Mouse (Mus musculus) adrenal gland, postnatal 14 days (tissue): ENCODE results near the gene Flot1. TPM values are rescaled to one million over a fixed set of nuclear protein-coding genes. Genes with fewer than 3 reads are reported as not detected.

Source experiments
- DNase-seq: peaks from one replicate; pipeline ENCODE4 v3.0.0; 2021; ENCODE audit warnings: mixed read lengths
- total RNA-seq: library from RNA; stranded (reverse); gene quantifications from 2 replicates; pipeline ENCODE4 v1.2.3, GENCODE M21; 2021

Gene Flot1
- total RNA-seq, 1 experiment from 2014 or later = 52.4 TPM

DNA sequence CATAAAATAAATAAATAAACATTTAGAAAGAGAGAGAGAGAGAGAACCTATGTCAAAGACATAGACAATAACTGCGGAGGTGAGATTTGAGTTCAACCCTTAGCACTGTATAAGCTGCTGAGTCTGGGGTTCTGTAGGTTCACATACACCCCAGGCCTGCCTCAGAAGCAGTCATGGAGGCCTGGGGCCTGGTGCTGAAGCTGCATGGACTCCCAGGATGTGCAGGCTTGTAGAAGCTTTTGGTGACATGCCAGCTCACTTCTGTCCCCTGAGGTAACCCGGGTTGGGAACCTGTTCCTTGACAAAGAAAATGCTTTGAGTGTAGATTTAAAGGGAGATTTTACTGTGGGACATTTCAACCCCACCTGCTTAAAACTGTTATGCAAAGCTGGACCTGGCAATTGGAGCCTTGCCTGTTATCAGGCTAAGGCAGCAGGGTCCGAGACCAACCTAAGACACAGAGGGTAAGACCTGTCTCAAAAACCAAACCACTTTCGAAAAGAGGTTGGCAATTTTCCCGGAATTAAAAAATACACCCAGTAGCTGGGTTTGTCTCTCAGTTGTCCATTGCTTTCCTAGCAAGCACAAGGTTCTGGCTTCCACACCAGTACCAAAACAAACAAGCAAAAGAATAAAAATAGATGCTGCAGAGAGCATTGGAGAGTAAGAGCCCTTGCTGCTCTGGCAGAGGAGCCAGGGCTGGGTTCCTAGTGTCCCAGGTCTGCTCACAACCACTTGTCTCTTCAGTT, 12.0 kb upstream of the Flot1 start:
- no peak for DNase-seq

GRCm38 (mm10) chr17:35812307-35812706, 10.7 kb upstream of the Flot1 start:
- no peak for DNase-seq

- DNase-seq = no peak
Observed at GRCm38 (mm10) chr17:35812736-35813135, 10.3 kb upstream of the Flot1 start.

- peak; percentile 94 for DNase-seq
Observed at GRCm38 (mm10) chr17:35813245-35813647, 9.8 kb upstream of the Flot1 start.

GRCm38 (mm10) chr17:35813653-35814052, 9.4 kb upstream of the Flot1 start:
- no peak for DNase-seq

DNA sequence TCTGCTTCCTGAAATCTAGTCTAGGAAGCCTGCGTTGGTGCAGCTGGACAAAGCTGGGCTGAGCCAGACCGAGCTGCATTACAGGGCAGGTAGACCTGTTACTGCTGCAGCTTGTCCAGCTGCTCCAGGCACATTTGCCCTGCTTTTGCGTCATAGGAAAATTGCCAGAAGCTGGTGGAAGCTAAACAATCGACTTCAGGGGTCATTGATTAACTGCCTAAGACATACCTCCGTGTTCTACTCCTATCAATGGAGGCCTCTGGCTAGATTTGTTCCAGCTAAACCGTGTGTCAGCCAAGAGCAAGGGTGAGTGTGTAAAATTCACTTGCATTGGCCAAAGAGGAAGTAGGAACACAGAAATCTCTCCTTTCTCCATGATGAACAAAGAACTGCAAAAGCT, 8.4 kb upstream of the Flot1 start:
- DNase-seq = no peak

GRCm38 (mm10) chr17:35815836-35816235, 7.2 kb upstream of the Flot1 start:
- DNase-seq = no peak

GRCm38 (mm10) chr17:35816686-35817085, 6.3 kb upstream of the Flot1 start:
- no peak for DNase-seq

DNA sequence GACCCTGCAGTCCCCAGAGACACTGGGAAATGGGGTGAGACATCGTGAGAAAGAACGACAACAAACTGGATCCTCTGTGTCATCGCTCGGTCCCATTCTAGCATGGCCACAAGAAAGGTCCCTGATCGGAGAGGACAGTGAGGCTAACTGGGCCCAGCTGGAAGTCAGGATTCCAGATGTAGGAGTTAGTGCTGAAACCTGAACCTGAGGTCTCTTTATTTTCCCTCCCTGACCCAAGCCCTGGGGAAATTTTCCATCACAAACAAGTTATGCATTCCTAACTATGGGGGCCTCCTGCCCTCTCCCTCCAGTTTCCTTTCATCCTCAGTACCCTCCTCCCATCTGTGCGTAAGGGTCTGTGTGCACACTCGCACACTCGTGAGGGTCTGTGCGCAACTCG, 5.8 kb upstream of the Flot1 start:
- no peak for DNase-seq

DNA sequence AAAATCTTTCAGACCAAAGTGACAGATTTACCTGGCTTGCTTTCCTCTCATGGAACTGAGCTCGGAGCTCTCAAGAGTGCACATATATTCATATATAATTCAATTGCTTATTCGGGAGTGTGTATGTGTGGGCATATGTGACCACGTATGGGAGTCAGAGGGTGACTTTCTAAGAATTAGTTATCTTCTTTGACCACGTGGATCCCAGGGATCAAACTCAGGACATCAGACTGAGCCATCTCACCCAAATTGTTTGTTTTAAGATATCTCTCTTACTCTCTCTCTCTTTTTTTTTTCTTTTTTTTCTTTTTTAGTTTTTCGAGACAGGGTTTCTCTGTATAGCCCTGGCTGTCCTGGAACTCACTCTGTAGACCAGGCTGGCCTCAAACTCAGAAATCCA, 2.9 kb upstream of the Flot1 start:
- no peak for DNase-seq

GRCm38 (mm10) chr17:35821439-35822430, 1.3 kb upstream of the Flot1 start, which contains the start of gene Ier3:
Ier3 (plus strand) TSS chr17:35821684.
- DNase-seq = peak; percentile 91

DNA sequence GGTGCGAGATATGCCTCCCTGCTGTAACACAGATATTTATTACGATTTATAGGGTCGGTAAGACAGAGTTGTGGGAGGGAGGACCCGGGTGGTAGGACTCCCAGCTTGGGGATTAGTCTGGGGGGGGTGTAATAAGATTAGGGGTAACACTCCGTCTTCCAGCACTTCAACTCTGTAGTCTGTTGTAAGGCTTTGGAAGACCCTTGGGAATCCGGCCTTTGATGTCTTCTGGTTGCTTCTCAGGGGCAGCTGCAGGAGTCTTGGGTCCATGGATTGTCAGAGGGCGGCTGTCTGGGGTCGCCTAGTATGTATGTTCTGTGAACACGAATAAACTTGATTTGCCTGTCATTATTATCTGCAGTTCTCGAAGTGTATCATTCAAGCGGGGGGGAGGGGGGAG, 466 bp upstream of the Flot1 start:
- DNase-seq = no peak

GRCm38 (mm10) chr17:35824402-35824801, 1.4 kb downstream of the Flot1 start:
- DNase-seq = no peak

GRCm38 (mm10) chr17:35825109-35825850, 2.2 kb downstream of the Flot1 start:
- DNase-seq = no peak

- DNase-seq = peak; percentile 93
Observed at GRCm38 (mm10) chr17:35829737-35830136, 6.7 kb downstream of the Flot1 start.

DNA sequence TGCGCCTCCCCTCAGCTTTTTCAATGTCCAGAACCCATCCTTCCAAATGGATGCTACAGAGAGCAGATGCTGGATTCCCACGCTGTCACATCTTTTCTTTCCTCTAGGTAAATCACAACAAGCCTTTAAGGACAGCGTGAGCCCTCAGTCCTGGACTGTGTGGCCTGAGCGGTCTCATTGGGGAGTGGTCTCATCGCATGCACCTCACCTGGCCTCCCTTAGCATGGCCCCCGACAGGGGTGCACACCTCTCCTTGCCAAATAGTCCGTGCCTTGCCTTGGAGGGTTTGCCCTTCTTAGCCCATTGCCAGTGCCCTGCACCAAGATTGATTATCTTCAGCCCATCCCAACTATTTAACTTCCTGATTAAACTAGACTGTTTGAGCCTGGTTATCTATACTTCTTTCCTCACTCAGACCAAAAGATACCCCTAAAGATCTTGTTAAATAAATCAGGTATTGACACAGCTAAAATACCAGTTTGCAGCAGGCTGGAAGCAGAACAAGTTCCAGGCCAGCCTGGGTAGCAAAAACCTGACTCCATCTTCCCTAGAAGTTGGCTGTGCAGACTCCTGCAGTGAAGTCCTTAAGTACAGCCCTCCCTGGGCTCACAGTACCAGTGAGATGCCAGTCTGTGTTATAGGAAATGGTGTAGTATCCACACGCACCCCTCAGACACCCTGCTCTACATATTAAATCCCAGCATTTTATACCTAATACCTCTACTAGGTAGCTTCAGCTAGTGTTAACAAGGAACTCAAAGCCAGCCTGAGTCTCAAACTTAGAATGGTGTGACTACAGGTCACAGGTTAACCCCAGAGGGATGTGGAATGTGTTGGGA, 9.6 kb downstream of the Flot1 start:
- no peak for DNase-seq

DNA sequence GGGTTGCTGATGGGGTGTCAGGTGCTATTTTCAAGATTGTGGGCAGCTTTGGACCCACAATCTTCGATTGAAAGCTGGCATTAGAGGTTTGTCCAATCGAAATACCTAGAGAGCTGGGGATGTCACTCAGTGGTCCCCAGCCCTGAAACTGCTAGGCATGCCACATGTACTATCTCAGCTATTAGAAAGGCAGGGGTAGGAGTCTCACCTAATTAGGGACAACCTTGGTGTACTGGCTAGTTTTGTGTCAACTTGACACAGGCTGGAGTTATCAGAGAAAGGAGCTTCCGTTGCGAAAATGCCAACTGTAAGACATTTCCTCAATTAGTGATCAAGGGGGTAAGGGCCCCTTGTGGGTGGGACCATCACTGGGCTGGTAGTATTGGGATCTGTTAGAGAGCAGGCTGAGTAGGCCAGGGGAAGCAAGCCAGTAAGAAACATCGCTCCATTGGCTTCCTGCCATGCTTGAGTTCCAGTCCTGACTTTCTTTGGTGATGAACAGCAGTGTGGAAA, 10.3 kb downstream of the Flot1 start:
- no peak for DNase-seq

DNA sequence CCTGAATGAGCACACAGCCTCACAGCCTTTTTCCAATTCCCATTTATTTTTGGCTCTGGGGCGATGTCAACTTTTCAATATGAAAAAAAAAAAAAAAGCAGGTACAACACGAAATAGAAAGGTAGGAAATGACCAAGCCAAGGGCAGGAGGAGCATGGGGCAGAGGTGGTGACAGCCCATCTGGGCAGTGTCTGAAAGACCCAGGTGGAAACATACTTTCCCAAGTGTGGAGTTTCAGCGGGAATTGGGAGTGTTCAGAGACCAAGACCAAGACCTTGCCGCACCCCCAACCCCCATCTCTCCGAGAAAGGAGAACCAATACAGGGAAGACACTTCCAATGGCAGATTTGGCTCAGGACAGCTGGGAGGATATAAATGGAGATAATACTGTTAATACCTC, 10.9 kb downstream of the Flot1 start:
- no peak for DNase-seq

GRCm38 (mm10) chr17:35834696-35835422, 11.8 kb downstream of the Flot1 start:
- DNase-seq = peak; percentile 18

DNA sequence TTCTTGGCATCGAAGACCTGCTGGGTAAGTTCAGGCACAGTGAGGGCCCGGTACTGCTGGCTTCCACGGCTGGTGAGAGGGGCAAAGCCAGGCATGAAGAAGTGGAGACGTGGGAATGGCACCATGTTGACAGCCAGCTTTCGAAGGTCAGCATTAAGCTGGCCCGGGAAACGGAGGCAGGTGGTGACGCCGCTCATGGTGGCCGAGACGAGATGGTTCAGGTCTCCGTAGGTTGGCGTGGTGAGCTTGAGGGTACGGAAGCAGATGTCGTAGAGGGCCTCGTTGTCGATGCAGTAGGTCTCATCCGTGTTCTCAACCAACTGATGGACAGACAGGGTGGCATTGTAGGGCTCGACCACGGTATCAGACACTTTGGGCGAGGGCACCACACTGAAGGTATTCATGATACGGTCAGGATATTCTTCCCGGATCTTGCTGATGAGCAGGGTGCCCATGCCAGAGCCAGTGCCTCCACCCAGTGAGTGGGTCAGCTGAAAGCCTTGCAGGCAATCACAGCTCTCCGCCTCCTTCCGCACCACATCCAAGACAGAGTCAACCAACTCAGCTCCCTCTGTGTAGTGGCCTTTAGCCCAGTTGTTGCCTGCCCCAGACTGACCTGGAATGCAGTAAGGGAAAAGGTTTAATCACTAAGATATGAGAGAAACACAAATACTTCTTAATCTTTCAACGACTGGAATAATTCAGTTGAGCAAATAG, 12.6 kb downstream of the Flot1 start:
- DNase-seq = no peak
